Mouse (Mus musculus): ENCODE data around the gene Myl4. TPM values are rescaled to one million over a fixed set of nuclear protein-coding genes. Genes with fewer than 3 reads are reported as not detected.
A peak's percentile ranks its signal among the peaks of the same experiment; 100 is the strongest.
"Not testable (repeated sequence)": the region's sequence is repeated elsewhere in the genome, so short reads cannot be mapped to it uniquely, and the experiment has no call there.

The Myl4 gene
- 4.2 and 12.2 TPM in 2 replicates for polyA plus RNA-seq (2015; fragmentation: Nextera tagmentation; extraction: Ambion mirVana)

- Histone ChIP-seq H3K9me3 (ENCODE audit: control insufficient read depth, low read length) (no peaks in the 10 kb centered on the region), H3K27ac (ENCODE audit: low read depth, low read length) (peak within 1 kb of the TSS; percentile 92), H3K36me3 (ENCODE audit: control insufficient read depth, insufficient read depth, low read length) (no peaks in the 10 kb centered on the region), H3K27me3 (replicated peaks; ENCODE audit: control insufficient read depth, insufficient read depth, low read length) (no peaks in the 10 kb centered on the region; the same call in 1 of the 2 replicates), H3K4me2 (ENCODE audit: low read length) (peak within 1 kb of the TSS; percentile 79), H3K4me1 (ENCODE audit: control insufficient read depth, insufficient read depth, low read depth, low read length) (peaks cover 14% of the 10 kb centered on the region), H3K9ac (ENCODE audit: low read depth, low read length) (peak within 1 kb of the TSS; percentile 100), H3K4me3 (ENCODE audit: low read length) (peak within 1 kb of the TSS; percentile 91)
- WGBS, result under 1% methylated on average over 35 of the region's 35 CpGs
- ATAC-seq, result peak; percentile 97
Measured at GRCm38 (mm10) chr11:104550406-104550974, at the start of gene Myl4, which contains the start of gene Cdc27. Gene Myl4, plus strand, starts transcription at chr11:104550663. Gene Cdc27, minus strand, starts transcription at chr11:104550620.

GRCm38 (mm10) chr11:104508455-104508854 is 42.0 kb upstream of the Myl4 start:
- Histone ChIP-seq H3K9me3 (ENCODE audit: control insufficient read depth, low read length) (no peaks in the 10 kb centered on the region), H3K4me1 (ENCODE audit: control insufficient read depth, insufficient read depth, low read depth, low read length) (no peaks in the 10 kb centered on the region), H3K36me3 (ENCODE audit: control insufficient read depth, insufficient read depth, low read length) (peaks cover 52% of the 10 kb centered on the region), H3K9ac (ENCODE audit: low read depth, low read length) (no peak overlapping the region), H3K4me3 (ENCODE audit: low read length) (no peak overlapping the region), H3K27me3 (replicated peaks; ENCODE audit: control insufficient read depth, insufficient read depth, low read length) (no peaks in the 10 kb centered on the region), H3K4me2 (ENCODE audit: low read length) (no peak overlapping the region), H3K27ac (ENCODE audit: low read depth, low read length) (no peak overlapping the region)
- ATAC-seq, result no peak
- 81% methylated on average over 4 of the region's 4 CpGs for WGBS

GRCm38 (mm10) chr11:104510606-104511005 is 39.9 kb upstream of the Myl4 start:
- Histone ChIP-seq H3K4me1 (ENCODE audit: control insufficient read depth, insufficient read depth, low read depth, low read length) (no peaks in the 10 kb centered on the region), H3K9ac (ENCODE audit: low read depth, low read length) (no peak overlapping the region), H3K27me3 (replicated peaks; ENCODE audit: control insufficient read depth, insufficient read depth, low read length) (no peaks in the 10 kb centered on the region), H3K9me3 (ENCODE audit: control insufficient read depth, low read length) (no peaks in the 10 kb centered on the region), H3K4me2 (ENCODE audit: low read length) (no peak overlapping the region), H3K27ac (ENCODE audit: low read depth, low read length) (no peak overlapping the region), H3K36me3 (ENCODE audit: control insufficient read depth, insufficient read depth, low read length) (peaks cover 48% of the 10 kb centered on the region), H3K4me3 (ENCODE audit: low read length) (no peak overlapping the region)
- whole genome bisulfite sequencing, result 93% methylated on average over 2 of the region's 2 CpGs
- no peak for ATAC-seq

- no peak overlapping the region for H3K4me2 ChIP-seq (ENCODE audit: low read length)
- peaks cover 51% of the 10 kb centered on the region for H3K36me3 ChIP-seq (ENCODE audit: control insufficient read depth, insufficient read depth, low read length)
- 87% methylated on average over 4 of the region's 4 CpGs for WGBS
- H3K27ac ChIP-seq (ENCODE audit: low read depth, low read length), result no peak overlapping the region
- H3K4me3 ChIP-seq (ENCODE audit: low read length), result no peak overlapping the region
- H3K27me3 ChIP-seq (replicated peaks; ENCODE audit: control insufficient read depth, insufficient read depth, low read length), result no peaks in the 10 kb centered on the region
- no peak overlapping the region for H3K9ac ChIP-seq (ENCODE audit: low read depth, low read length)
- ATAC-seq, result no peak
- H3K9me3 ChIP-seq (ENCODE audit: control insufficient read depth, low read length), result no peaks in the 10 kb centered on the region
- no peaks in the 10 kb centered on the region for H3K4me1 ChIP-seq (ENCODE audit: control insufficient read depth, insufficient read depth, low read depth, low read length)
Measured at GRCm38 (mm10) chr11:104512436-104512835, 38.0 kb upstream of the Myl4 start.

DNA sequence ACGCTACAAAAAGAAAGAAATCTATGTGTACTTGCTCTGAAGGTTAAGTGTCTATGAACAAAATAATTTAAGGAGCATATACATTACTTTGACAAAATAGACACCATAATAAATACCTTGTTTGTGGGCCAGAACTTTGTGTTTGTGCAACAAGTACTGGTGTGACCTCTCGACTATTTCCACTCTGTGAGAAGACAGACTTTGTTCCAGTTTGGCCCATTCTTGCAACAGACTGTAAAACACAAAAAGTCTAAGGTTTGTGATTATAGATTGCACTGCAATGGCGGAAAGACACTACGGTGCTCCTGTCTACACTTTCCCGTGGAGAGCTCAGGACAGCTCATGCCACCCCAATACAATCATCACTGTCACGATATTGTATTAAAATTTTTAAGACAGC is 24.5 kb upstream of the Myl4 start:
- H3K27me3 ChIP-seq (replicated peaks; ENCODE audit: control insufficient read depth, insufficient read depth, low read length), result no peaks in the 10 kb centered on the region
- no peak for ATAC-seq
- no peak overlapping the region for H3K9ac ChIP-seq (ENCODE audit: low read depth, low read length)
- H3K27ac ChIP-seq (ENCODE audit: low read depth, low read length), result no peak overlapping the region
- no peak overlapping the region for H3K4me3 ChIP-seq (ENCODE audit: low read length)
- no peaks in the 10 kb centered on the region for H3K9me3 ChIP-seq (ENCODE audit: control insufficient read depth, low read length)
- peaks cover 11% of the 10 kb centered on the region for H3K36me3 ChIP-seq (ENCODE audit: control insufficient read depth, insufficient read depth, low read length)
- WGBS, result 92% methylated on average over 6 of the region's 6 CpGs
- no peak overlapping the region for H3K4me2 ChIP-seq (ENCODE audit: low read length)
- no peaks in the 10 kb centered on the region for H3K4me1 ChIP-seq (ENCODE audit: control insufficient read depth, insufficient read depth, low read depth, low read length)

DNA sequence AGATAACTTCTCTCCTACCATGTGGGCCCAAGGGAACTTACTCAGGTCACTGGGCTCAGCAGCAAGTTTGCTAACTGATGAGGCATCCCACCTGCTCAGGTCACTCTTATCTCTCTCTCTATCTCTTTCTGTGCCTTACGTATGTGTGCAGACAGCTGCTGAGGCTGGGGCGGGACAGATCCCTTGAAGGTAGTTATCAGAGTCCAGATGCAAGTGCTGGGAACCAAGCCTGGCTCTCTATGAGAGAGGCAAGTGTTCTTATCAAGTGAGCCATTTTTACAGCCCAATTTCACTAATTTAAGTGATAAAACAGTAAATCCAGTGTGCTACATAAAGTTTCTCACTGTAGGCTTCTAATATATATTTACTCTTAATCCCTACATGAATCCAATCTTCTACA is 13.6 kb upstream of the Myl4 start:
- H3K4me3 ChIP-seq (ENCODE audit: low read length), result no peak overlapping the region
- H3K9me3 ChIP-seq (ENCODE audit: control insufficient read depth, low read length), result no peaks in the 10 kb centered on the region
- no peak overlapping the region for H3K9ac ChIP-seq (ENCODE audit: low read depth, low read length)
- 92% methylated on average over 2 of the region's 2 CpGs for WGBS
- H3K36me3 ChIP-seq (ENCODE audit: control insufficient read depth, insufficient read depth, low read length), result peaks cover 9% of the 10 kb centered on the region
- H3K27me3 ChIP-seq (replicated peaks; ENCODE audit: control insufficient read depth, insufficient read depth, low read length), result no peaks in the 10 kb centered on the region
- H3K4me2 ChIP-seq (ENCODE audit: low read length), result no peak overlapping the region
- H3K4me1 ChIP-seq (ENCODE audit: control insufficient read depth, insufficient read depth, low read depth, low read length), result no peaks in the 10 kb centered on the region
- no peak for ATAC-seq
- no peak overlapping the region for H3K27ac ChIP-seq (ENCODE audit: low read depth, low read length)

DNA sequence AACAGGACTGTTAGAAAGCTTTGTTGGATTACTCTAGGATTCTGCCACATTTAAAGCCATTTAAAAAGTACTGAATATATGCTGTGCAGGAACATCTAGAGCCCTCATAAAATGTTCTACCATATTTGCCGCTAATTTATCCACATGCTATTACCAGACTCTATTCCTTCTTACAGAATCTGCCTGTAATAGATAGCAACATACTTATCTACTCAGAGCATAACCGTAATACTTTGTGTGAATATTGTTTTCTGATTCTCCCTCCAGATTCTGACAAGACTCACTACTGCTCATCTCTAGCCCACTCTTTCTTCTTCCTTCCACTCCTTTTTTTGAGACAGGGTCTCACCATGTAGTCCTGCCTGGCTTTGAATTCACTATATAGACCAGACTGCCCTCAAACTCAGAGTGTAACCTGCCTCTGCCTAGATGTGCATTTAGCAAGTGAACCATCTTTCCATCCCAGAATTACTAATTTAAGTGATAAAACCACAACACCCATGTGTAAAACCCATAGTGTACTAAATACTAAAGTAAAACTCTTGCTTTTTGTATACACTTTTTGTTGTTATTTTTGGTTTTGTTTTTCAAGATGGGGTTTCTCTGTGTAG is 12.4 kb upstream of the Myl4 start:
- Histone ChIP-seq H3K4me3 (ENCODE audit: low read length) (no peak overlapping the region), H3K4me1 (ENCODE audit: control insufficient read depth, insufficient read depth, low read depth, low read length) (no peaks in the 10 kb centered on the region), H3K9me3 (ENCODE audit: control insufficient read depth, low read length) (no peaks in the 10 kb centered on the region), H3K27me3 (replicated peaks; ENCODE audit: control insufficient read depth, insufficient read depth, low read length) (no peaks in the 10 kb centered on the region), H3K27ac (ENCODE audit: low read depth, low read length) (no peak overlapping the region), H3K9ac (ENCODE audit: low read depth, low read length) (no peak overlapping the region), H3K36me3 (ENCODE audit: control insufficient read depth, insufficient read depth, low read length) (peaks cover 7% of the 10 kb centered on the region; the same call in 1 of the 2 replicates), H3K4me2 (ENCODE audit: low read length) (no peak overlapping the region)
- ATAC-seq, result no peak
- WGBS, result 92% methylated on average over 2 of the region's 2 CpGs

DNA sequence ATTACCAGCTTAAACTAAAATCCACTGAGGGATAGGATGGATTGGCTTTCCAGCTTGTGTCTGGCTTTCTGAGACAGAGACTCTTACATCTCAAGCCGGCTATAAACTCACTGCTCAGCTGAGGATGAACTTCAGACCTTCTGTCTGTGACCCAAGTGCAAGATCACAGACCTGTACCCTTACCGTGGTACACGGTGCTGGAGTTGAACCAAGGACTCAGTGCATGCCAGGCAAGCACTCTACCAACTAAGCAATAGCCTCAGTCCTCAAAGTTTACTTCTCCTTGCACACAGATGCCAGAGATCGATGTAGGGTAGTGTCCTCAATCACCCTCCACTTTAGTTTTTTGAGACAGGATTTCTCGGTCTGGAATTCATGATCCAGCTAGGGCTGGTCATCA is 10.7 kb upstream of the Myl4 start:
- 97% methylated on average over 5 of the region's 5 CpGs for WGBS
- Histone ChIP-seq H3K4me3 (ENCODE audit: low read length) (no peak overlapping the region), H3K9me3 (ENCODE audit: control insufficient read depth, low read length) (no peaks in the 10 kb centered on the region), H3K9ac (ENCODE audit: low read depth, low read length) (no peak overlapping the region), H3K27me3 (replicated peaks; ENCODE audit: control insufficient read depth, insufficient read depth, low read length) (no peaks in the 10 kb centered on the region), H3K27ac (ENCODE audit: low read depth, low read length) (no peak overlapping the region), H3K36me3 (ENCODE audit: control insufficient read depth, insufficient read depth, low read length) (no peaks in the 10 kb centered on the region), H3K4me1 (ENCODE audit: control insufficient read depth, insufficient read depth, low read depth, low read length) (no peaks in the 10 kb centered on the region), H3K4me2 (ENCODE audit: low read length) (no peak overlapping the region)
- ATAC-seq, result no peak

DNA sequence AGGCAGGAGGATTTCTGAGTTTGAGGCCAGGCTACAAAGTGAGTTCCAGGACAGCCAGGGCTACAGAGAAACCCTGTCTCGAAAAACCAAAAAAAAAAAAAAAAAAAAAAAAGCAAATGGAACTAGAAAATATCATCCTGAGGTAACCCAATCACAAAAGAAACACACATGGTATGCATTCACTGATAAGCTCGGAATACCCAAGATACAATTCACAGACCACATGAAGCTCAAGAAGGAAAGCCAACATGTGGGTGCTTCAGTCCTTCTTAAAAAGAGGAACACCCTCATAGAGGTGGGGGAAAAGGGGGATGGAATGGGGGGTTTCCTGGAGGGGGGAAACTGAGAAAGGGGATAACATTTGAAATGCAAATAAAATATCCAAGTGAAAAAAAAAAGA is 7.1 kb upstream of the Myl4 start:
- WGBS, result 90% methylated on average over 2 of the region's 2 CpGs
- not testable (repeated sequence) for ATAC-seq; H3K27me3 ChIP-seq (replicated peaks; ENCODE audit: control insufficient read depth, insufficient read depth, low read length); H3K36me3 ChIP-seq (ENCODE audit: control insufficient read depth, insufficient read depth, low read length); H3K27ac ChIP-seq (ENCODE audit: low read depth, low read length); H3K4me1 ChIP-seq (ENCODE audit: control insufficient read depth, insufficient read depth, low read depth, low read length); H3K9ac ChIP-seq (ENCODE audit: low read depth, low read length); H3K9me3 ChIP-seq (ENCODE audit: control insufficient read depth, low read length); H3K4me3 ChIP-seq (ENCODE audit: low read length); H3K4me2 ChIP-seq (ENCODE audit: low read length)
